Mouse (Mus musculus) olfactory bulb, adult 2 months (tissue): ENCODE results near the gene Cdc42bpb.

ENCODE experiments used
- CTCF ChIP-seq: fragments of 200-500 bp; IDR thresholded peaks from 2 replicates; pipeline ENCODE4 v1.5.1; 2012; ENCODE audit warnings: low read depth, mild to moderate bottlenecking, low read length, moderate library complexity; ENCODE audit not compliant: insufficient read depth
- POLR2A ChIP-seq: fragments of 200-500 bp; IDR thresholded peaks from 2 replicates; pipeline ENCODE4 v1.6.1; 2012; ENCODE audit warnings: mild to moderate bottlenecking, low read depth, low read length, moderate library complexity; ENCODE audit not compliant: insufficient read depth

DNA sequence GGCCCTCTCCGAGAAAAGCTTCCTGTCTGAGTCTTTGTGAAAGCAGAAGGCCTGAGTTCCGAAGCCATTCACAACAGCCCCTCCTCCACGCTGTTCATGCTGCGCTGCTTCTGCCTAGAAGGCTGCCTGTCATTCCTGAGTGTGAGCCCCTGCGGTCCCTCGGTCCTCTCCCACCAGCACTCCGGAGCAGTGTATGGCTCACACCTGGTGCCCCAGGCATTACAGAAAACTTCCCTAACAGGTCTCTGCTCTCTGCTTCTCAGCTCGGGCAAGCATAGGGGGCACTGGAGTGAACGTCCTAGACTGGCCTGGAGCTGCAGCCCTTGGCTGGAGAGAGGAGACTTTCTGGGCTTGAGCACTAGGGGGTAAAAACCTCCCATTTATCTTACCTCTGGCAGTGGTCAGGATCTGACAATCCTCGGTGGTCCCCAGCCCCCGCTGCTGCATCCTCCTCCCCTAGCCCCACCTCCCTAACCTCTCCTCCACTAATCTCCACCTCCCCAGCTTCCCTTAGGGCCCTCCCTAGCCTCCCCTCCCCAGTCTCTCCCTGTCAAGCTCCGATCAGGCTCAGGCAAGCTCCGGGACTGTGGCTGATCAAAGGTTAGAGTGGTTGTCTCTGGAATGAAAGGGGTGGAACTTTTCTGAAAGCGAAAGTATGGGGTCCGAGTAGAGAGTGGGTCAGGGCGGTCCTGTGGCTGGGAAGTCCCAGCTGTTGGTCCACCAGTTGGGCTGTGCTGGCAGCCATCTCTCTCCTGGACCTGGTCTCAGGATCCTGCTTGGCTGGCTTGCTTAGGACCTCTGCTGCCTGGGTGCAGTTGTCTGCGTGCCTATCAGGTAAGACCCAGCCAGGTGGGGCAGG, 39.6 kb upstream of the Cdc42bpb start, which contains the start of gene Exoc3l4:
- no peak for TF ChIP-seq CTCF
- no peak for TF ChIP-seq POLR2A
